Mouse (Mus musculus): Measurements from ENCODE around the gene Pianp.
A peak's percentile ranks its signal among the peaks of the same experiment; 100 is the strongest.

Pianp gene

DNA sequence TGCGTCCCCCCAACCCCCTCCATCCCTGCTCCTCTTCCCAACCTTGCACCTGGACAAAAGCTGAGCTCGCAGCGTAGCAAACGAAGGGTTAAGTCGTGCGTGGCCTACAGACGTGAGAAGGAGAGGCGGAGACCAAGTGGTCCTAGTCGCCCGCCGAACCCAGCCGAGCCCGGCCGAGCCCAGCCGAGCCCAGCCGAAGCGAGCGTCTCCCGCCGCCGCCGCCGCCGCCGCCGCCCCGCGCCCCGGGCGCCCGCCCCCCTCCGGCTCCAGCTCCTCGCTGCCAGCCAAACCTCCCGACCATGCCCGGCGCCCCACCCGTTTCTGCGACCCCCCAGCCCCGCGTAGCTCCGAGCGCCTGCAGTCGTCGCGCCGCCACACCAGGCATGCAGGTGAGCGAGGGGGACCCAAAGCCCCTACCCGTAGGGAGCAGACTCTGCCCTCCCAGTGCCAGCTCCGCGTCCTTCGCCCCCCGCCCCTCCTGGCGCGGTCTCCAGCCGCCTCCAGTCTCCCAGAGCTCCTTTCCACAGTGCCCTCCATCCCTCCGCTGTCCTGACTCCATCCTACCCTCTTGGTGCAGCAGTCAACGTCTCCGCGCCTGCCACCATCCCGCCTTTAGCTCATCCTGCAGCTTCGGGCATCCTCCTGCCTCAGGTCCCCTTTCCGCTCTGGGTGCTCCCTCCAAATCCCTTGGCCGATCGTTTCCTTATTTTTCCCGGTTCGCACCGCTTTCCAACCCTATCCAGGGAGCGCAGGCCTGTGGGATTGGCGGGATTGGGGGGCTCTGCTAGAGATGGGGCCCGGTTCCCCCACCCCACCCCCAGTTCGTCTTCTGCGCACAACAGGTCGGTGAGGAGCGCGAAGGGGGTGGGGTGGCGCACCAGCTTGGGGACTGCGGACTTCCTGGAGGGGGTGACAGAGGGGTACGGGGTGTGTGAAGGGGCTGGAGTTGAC lies at the start of gene Pianp:
Pianp (plus strand) TSS at position 144 of the 951 bp plus-strand sequence.
- peak; percentile 85 for DNase-seq (ENCODE audit: low spot score)

DNA sequence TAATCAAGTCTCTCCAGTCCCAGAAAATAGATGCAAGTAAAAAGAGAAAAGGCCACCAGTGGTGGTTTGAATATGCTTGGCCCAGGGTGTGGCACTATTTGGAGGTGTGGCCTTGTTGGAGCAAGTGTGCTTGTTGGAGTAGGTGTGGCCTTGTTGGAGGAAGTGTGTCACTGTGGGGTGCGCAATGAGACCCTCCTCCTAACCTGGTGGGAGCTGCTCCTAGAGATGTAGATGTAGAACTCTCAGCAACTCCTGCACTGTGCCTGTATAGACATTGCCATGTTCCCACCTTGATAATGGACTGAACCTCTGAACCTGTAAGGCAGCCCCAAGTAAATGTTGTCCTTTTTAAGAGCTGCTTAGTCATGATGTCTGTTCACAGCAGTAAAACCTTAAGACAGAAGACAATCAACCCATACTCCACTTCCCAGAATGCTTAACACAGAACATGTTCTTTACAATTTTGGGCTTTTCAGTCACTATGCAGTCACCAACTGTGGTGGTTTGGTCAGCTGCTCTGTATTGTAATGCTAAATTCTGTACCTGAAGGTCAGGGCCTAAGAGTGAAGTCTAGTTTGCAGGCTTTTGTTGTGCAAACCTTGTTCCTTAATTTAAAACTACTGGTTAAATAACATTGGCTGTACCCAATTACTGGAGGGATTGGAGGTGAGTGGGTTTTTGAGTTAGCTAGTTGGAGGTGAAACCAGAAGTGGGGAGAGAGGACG lies 42.3 kb upstream of the Pianp start:
- DNase-seq (ENCODE audit: low spot score), result no peak

DNA sequence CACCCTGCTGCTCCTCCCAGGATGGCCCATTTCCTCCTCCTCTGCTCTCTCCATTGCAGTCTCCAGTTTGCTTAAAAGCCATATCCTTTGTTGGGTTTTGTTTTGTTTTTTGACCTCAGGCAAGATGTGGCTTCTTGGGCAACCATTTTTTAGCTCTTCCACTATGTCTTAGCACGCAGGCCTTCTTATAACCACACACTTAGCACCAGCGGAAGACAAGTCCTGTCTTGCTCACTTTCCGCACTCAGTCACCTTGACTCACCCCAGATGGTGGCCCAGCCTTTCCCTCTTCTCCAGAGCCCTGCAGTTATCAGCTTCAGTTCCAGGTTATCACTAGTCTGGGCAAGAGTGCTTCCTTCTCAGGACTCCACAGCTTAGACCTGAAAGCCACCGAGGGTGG lies 41.3 kb upstream of the Pianp start:
- DNase-seq (ENCODE audit: low spot score), result no peak

DNA sequence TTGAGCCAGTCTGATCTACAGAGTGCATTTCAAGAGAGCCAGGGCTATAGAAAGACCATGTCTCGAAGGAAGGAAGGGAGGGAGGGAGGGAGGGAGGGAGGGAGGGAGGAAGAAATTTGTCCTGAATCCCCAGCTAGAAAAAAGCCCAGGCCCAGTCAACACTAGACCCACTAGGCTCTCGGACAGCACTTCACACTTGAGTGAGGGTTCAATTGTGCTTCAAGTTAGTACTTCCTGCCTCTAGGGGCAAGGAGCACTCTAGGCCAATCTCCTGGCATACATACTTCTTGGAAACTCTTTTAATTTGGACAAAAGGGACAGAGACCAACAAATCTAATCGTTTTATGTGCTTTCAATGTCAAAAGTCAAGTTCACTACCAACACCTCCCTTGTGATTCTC lies 38.4 kb upstream of the Pianp start:
- no peak for DNase-seq (ENCODE audit: low spot score)

DNA sequence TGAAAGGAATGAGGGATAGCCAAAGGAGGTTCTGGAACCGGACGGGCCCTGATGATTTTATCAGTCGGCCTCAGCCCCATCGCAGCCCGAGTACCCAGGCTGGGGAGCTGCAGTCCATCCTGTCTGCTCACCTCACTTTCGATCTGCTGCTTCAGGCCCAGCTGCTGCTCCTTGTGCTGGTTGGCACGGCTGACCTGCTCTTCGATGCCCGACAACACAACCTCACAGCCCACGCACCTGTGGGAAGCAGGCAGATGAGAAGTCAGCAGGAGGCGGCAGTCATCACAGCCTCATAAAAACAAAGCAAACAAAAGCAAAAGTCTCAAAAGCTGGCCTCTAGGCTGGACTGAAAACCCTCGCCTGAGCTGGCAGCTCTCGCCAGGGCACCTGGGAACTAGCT lies 36.5 kb upstream of the Pianp start:
- no peak for DNase-seq (ENCODE audit: low spot score)

DNA sequence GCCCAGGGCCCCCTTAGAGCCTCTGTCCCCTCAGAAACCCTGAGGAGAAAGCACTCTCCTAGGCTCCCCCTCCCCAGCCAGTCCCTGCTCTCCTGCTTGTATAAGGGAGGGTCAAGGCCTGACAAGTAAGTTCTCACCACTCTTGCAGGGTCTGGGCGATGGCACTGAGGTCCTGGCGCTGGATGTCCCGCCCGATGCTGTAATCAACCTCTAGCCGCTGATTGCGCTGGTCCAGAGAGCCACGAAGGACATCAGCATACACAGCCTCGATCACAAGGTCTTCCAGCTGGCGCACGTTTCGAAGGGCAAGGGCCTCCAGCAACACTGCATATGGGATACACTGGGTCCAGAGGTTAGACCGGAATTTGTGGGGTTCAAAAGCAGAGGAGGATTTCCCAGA lies 35.5 kb upstream of the Pianp start:
- DNase-seq (ENCODE audit: low spot score), result no peak

DNA sequence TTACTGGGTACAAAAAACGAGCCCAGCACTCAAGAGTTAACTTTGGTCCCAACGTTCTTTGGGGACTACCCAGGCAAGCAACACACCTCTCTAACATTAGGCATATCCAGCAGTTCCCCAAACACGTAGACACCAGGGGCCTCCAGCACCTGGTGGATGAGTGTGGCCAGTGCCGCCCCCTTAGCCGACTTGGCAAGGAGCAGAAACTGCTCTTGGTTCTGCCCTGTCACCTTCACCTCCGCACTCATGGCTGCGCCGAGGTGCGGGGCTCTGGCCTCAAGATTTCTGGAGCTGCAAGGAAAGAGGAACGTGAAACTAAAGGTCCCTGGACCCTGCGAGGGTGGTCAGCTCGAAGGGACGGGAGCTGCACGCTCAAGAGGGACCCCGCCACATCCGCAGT lies 31.9 kb upstream of the Pianp start:
- DNase-seq (ENCODE audit: low spot score), result no peak

DNA sequence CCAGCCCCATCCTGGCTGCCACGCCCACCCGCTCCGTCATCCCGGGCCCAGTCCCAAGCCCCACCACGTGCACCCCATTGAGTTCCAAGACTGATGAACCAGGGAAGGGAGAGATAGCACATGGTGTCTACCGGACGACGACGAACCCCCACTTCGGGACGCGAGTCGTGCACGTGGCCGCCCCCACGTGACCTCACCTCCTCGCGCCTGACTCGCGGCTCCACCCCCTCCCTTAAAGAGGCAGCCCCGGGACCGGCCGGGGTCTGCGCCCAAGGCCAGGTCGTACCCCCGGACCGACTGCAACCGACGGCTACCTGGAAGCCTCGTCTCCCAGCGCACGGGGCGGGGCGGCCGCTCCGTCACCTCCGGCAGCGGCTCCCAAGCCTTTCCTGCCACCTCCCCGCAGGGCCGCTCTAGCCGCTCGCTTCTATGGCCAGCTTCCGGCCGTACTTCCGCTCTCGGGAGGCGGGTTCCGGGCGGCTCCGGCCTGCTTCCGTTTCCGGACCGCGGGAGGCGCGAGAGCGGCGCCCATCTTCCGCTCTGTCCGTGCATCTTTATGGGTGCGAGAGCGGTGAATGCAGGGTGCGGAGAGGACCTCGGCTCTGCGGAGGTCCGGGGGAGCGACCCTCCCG lies 31.3 kb upstream of the Pianp start, which contains the start of gene Cops7a:
Cops7a (minus strand) TSS at position 451 of the 632 bp plus-strand sequence.
- DNase-seq (ENCODE audit: low spot score), result peak; percentile 96

DNA sequence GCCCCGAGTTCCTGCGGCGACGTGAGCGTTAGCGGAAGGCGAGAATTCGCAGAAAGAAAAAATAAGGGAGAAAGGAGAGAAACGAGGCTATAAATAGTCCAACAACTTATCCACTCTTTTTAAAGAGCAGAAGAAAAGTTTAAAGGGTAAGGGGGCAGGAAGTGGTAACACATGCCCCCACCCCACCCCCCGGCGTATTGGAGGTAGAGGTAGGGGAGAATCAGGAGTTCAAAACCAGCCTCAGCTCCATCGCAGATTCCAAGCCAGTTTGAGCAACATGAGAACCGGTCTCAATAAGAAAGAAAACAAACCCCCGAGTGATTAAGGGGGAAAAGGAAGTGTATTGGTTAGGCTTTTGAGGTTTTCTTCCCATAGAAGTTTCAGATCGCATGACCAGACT lies 30.7 kb upstream of the Pianp start:
- DNase-seq (ENCODE audit: low spot score), result no peak

DNA sequence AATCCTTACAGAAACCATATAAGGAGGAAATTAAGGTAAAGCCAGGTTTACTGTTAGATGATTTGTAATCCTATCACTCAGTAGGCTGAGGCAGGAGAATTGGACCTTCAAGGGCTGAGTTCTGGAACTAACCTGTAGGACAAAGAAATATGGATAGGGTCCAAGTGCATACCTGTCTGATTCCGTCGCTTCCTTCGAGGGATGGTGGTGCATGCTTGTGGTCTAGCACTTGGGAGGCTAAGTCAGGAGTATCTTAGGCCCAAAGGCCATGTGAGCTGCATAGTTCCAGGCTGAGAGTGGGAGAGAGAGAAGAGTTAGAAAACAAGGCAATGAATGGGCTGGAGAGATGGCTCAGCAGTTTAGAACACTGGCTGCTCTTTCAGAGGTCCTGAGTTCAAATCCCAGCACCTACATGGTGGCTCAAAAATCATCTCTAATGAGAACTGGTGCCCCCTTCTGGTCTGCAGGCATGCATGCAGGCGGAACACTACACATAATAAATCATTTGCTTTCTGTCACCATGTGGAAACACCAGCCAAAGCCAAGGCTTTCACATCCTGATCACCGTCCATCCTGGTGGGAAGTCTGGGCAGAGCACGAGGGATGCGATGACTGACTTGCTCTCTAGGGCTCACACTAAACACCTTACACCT lies 29.9 kb upstream of the Pianp start:
- no peak for DNase-seq (ENCODE audit: low spot score)

DNA sequence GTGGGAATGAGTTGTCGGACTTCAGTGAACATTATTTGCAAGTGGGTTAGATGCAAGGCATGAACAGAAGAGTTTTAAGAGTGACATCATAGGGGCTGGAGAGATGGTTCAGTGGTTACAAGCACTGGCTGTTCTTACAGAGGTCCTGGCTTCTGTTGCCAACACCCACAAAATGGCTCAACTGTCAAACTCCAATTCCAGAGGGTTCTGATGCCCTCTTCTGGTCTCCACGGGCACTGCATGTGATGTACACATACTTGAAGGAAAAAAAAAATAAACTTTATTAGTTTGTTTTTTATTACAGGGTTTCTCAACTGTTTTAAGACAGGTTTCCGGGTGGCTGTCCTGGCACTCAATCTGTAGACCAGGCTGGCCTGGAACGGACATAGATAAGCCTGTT lies 28.7 kb upstream of the Pianp start:
- DNase-seq (ENCODE audit: low spot score), result no peak

DNA sequence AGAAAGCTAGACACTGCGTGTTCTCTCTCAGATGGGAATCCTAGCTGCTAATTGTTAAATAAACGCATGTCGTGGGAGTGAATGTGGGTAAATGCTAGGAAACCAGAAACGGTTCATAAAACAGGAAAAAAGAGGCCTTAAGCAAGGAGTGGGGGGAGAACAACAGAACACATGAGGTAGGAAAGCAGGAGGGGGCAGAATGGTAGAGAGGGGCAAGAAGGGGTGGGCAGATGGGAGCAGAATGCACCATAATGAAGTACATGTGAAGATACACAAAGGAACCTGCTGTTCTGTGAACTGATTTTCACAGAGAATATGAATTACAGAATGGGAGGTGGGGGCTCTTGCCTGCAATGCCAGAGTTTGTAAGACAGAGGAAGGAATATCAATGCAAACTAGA lies 4.3 kb upstream of the Pianp start:
- DNase-seq (ENCODE audit: low spot score), result no peak

DNA sequence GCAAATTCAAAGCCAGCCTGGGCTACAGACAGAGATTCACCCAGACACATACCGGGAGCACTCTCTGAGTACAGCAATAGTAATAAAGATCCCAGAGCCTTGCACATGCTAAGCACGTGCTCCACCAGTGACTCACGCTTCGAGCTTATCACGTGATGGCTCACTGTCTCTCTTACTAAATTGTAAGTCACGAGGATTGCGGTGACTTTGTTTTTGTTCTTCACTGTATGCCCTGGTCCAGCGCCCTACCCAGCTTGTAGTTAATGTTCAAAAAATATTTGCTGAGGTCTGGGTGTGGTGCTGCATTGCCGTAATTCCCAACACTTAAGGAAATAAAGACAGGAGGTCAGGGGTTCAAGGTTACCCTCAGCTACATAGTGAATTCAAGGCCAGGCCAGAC lies 3.1 kb upstream of the Pianp start:
- DNase-seq (ENCODE audit: low spot score), result no peak

DNA sequence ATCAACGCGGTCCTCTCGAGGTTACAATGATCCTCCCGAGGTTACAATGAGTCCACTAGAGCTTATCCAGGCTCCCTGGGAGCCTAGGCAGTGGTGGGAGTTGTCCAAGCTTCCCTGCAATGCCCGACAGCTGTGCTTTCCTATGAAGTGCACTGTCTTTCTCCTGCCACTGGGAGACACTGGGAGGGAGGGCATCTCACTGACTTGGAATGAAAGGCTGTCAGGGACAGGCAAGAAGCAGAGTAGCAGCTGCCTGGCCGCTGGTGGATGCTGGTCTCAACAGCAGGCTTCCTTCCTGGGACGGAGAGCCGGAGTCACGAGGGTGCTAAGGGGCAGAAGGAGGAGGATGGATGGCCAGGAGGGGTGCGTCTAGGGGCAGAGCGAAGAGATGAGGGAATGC lies 2.6 kb upstream of the Pianp start:
- no peak for DNase-seq (ENCODE audit: low spot score)

DNA sequence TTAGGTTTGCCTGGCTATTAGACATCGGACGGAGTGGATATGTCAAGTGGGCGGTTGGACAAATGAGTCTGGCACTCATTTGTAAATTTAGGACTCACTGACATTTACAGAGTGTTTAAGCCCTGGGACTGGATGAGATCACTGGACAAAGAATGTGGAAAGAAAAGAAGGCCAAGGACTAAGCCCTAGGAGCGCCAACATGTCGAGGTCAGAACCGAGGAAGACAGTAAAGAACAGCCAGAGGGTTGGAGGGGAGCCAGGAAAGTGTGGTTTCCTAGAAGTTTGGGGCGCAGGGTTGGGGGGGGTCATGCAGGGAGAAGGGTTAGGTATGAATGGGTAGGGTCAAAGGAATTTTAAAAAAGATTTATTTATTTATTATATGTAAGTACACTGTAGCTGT lies 1.2 kb upstream of the Pianp start:
- no peak for DNase-seq (ENCODE audit: low spot score)

DNA sequence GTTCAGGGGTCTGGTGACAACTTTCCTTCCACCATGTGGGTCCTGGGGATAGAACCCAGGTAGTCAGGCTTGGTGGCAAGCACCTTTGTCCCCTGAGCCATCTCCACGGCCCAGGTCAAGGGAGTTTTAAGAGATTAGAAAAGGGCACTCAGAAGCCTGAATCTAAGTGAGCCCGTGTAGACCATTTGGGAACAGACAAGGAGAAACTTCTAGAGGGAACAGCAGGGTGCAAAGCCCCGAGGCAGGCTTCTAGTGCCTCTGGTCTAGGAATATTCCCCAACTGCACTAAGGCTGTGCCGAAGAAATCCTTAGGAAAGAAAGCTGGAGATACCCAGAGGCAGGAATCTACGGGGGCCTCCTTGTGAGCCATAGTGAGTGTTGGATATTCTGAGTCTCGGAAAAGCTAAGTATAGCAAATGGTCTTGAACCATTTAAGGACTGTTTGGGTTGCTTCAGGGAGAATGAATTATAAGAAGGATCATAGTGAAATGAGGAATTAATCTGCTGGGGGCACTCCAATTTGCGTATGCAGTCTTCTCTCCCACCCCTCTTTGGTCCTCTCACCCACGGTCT lies 577 bp upstream of the Pianp start:
- no peak for DNase-seq (ENCODE audit: low spot score)

DNA sequence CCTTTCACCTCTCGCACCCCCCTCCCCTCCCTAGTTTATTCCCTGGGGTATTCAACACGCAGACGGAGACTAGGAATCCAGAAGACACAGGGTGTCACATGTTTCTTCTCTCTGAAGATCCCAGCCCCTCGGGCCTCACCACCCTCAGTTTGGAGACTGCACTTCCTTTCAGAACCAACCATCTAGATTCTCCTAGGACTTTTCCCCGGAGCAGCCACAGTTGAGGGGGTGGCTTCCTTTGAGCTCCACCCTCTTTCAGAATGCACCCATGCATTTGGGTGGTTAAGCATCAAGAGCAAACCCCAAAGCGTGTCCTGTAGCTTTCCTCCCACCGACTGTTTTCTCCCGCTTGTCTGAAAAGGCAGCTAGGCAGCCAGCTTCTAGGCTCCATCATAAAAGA lies 1.6 kb downstream of the Pianp start:
- DNase-seq (ENCODE audit: low spot score), result no peak

DNA sequence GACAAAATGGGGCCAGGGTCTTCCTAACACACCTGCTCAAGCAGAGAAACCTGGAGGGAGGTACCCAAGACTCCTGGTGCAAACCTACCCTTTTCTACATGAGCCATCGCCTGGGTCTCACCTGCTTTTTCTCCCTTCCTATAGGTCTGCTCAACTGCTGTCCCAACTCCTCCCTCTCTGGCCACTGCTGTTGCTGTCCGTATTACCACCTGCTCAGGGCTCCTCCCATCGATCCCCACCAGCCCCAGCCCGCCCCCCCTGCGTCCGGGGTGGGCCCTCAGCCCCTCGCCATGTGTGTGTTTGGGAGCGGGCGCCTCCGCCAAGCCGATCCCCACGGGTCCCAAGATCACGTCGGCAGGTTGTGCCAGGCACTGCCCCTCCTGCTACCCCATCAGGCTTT lies 2.6 kb downstream of the Pianp start:
- no peak for DNase-seq (ENCODE audit: low spot score)

DNA sequence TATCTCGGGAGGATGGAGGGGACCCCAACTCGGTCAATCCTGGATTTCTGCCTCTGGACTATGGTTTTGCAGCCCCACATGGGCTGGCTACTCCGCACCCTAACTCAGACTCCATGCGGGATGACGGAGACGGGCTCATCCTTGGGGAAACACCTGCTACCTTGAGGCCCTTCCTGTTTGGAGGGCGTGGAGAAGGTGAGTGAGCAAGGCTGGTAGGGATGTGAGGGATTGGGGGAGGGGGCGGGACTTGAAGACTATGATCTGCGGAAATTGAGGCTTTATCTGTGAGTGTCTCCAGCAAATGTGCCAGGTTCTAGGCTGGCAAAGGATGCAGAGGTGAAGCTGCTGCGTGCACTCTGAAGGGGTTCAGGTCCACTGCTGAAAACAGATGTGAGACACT lies 3.1 kb downstream of the Pianp start:
- no peak for DNase-seq (ENCODE audit: low spot score)

DNA sequence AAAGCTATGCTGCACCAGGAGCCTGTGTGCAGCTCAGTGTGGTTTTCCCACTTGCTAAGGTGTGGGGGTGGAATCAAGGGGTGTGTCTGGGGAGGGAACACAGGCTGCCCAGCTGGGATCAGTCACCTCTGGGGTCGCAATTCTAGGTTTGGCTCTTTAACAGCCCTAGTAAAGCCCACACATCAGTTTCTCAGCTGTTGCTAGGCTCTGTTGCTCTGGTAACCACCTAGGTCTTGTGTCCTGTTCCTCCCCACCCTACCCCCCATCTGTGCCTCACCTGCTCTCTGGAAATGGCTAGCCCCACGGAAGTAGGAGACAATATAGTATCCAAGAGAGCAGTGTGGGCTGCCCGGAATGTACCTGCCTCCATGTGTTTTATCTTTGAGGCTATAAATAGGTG lies 7.2 kb downstream of the Pianp start:
- DNase-seq (ENCODE audit: low spot score), result no peak

DNA sequence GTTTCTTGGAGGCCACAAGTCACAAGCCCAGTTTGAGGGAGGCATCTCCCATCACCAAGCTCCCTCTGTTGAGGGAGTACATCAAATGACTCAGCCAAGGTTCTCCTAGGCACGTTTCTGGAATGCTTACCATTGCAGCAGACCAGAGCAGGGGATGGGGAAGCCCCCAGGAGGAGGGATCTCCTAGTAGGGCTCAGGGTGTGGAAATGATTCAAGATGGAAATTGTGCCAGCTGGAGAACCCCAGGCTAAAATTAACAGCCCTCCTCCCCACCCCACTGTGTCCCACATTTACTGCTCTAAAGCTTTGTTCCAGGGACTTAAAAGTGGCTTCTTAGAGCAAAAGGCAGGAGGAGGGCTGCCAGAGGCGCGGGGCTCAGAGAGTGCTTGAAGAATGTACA lies 8.6 kb downstream of the Pianp start:
- no peak for DNase-seq (ENCODE audit: low spot score)

DNA sequence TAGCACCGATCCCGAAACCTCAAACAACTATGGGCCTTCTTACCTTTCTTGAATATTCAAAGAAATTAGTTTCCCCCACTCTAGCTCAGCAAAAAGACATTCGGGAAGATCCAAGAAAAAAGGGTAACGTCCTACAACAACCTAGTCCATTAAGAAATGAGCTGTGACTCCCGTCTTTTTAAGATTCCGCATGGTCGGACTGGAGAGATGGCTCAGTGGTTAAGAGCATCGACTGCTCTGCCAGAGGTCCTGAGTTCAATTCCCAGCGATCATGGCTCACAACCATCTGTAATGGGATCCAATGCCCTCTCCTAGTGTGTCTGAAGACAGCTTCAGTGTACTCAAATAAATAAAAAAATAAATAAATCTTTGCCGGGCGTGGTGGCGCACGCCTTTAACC lies 11.6 kb downstream of the Pianp start:
- no peak for DNase-seq (ENCODE audit: low spot score)
